Mouse (Mus musculus) limb, embryonic 15.5 days (tissue): Measurements from ENCODE around the gene Olfr718-ps1. TPM values are rescaled to one million over a fixed set of nuclear protein-coding genes. Genes with fewer than 3 reads are reported as not detected.
A peak's percentile ranks its signal among the peaks of the same experiment; 100 is the strongest.
"Not testable (repeated sequence)": the region's sequence is repeated elsewhere in the genome, so short reads cannot be mapped to it uniquely, and the experiment has no call there.

ENCODE experiments used
- ATAC-seq: fragments of 200-750 bp; cut with Nextera tagmentation; 2 replicates; pipeline ENCODE4 v1.8.0; 2017; ENCODE audit warnings: low read depth, moderate TSS enrichment; ENCODE audit not compliant: insufficient number of reproducible peaks, low FRiP score, low TSS enrichment
- H3K27ac ChIP-seq: fragments of 300-500 bp; sonication (generic); 2 replicates; pipeline ENCODE4 v1.5.1; 2015; ENCODE audit warnings: moderate library complexity, mild to moderate bottlenecking, inconsistent platforms
- H3K27me3 ChIP-seq: fragments of 300-500 bp; sonication (generic); 2 replicates; pipeline ENCODE4 v1.6.1; 2015; ENCODE audit warnings: inconsistent platforms
- H3K36me3 ChIP-seq: fragments of 300-500 bp; sonication (generic); 2 replicates; pipeline ENCODE4 v1.6.1; 2015; ENCODE audit warnings: inconsistent platforms
- H3K4me1 ChIP-seq: fragments of 300-500 bp; sonication (generic); 2 replicates; pipeline ENCODE4 v1.6.1; 2015; ENCODE audit warnings: inconsistent platforms
- H3K4me2 ChIP-seq: fragments of 300-500 bp; sonication (generic); 2 replicates; pipeline ENCODE4 v1.6.1; 2015; ENCODE audit warnings: mild to moderate bottlenecking, inconsistent platforms
- H3K4me3 ChIP-seq: fragments of 300-500 bp; sonication (generic); 2 replicates; pipeline ENCODE4 v1.5.1; 2015; ENCODE audit warnings: mild to moderate bottlenecking, inconsistent platforms
- H3K9ac ChIP-seq: fragments of 300-500 bp; sonication (generic); 2 replicates; pipeline ENCODE4 v1.6.1; 2015; ENCODE audit warnings: inconsistent platforms
- H3K9me3 ChIP-seq: fragments of 300-500 bp; sonication (generic); 2 replicates; pipeline ENCODE4 v1.6.1; 2016; ENCODE audit warnings: inconsistent platforms
- WGBS: fragments of 180-500 bp; shearing (Covaris S2); methylation state at CpG from one replicate; pipeline ENCODE4 v1.1.7; 2015; 5-methylcytosine and 5-hydroxymethylcytosine counted together
- polyA plus RNA-seq: library from polyadenylated mRNA; unstranded; fragments of >200 nt; fragmentation: Nextera tagmentation; extraction: Ambion mirVana; gene quantifications from 2 replicates; pipeline ENCODE4 v1.2.1, GENCODE M21; 2015

Olfr718-ps1 gene
- not detected in 2 replicates for polyA plus RNA-seq

DNA sequence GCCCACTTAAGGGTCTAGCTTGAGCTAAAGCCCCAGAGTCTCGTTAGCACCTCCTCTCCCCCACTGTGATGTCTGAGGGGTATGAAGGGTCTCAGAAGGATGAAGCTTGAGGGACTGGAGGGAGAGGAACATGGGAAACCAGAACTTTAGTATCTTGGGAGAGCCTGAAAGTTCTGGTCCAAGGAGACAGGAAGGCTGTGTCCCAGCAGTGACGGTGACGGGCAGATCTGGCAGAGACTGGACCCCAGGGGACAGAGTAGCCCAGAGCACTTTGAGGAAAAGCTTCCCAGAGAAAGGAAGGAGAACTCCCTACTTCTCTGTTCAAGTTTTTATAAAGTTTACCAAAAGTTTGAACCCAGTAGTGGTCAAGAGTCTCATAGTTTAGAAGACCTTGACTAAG lies at the start of gene Olfr718-ps1:
Gene Olfr718-ps1, minus strand, starts transcription at position 101 of the 400 bp plus-strand sequence.
- Histone ChIP-seq H3K27me3 (no peaks in the 10 kb centered on the region), H3K4me1 (no peaks in the 10 kb centered on the region), H3K4me3 (no peak within 1 kb of the TSS), H3K36me3 (no peaks in the 10 kb centered on the region), H3K9ac (no peak within 1 kb of the TSS), H3K27ac (no peak within 1 kb of the TSS), H3K4me2 (no peak within 1 kb of the TSS), H3K9me3 (no peaks in the 10 kb centered on the region)
- WGBS: 53% methylated on average over 3 of the region's 3 CpGs
- ATAC-seq: no peak

DNA sequence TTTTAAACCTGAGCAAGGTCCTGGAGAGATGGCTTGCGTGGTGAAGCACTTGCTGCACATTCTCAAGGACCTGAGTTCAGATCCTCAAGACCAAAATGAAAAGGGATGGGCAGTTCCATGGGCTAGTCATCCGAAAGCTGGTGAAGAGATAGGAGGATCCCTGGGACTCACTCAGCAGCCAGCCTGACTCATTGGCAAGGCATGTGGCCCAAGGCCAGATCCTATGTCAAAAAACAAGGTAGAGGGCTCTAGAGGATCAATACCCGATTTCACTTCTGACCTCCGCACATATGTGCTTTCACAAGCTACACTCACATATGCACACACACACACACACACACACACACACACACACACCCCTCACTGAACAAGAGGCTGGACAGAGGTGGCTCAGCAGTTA lies 49.1 kb upstream of the Olfr718-ps1 start:
- 84% methylated on average over 4 of the region's 4 CpGs for whole genome bisulfite sequencing
- Histone ChIP-seq H3K4me1 (no peaks in the 10 kb centered on the region), H3K27me3 (no peaks in the 10 kb centered on the region), H3K9ac (no peak overlapping the region), H3K4me2 (no peak overlapping the region), H3K9me3 (no peaks in the 10 kb centered on the region), H3K4me3 (no peak overlapping the region), H3K36me3 (no peaks in the 10 kb centered on the region), H3K27ac (no peak overlapping the region)
- no peak for ATAC-seq

- Histone ChIP-seq H3K27me3 (no peaks in the 10 kb centered on the region), H3K4me2 (no peak overlapping the region), H3K4me3 (no peak overlapping the region), H3K36me3 (no peaks in the 10 kb centered on the region), H3K9ac (no peak overlapping the region), H3K4me1 (no peaks in the 10 kb centered on the region), H3K9me3 (no peaks in the 10 kb centered on the region), H3K27ac (no peak overlapping the region)
- WGBS: 73% methylated on average over 2 of the region's 2 CpGs
- no peak for ATAC-seq
These were observed 47.8 kb upstream of the Olfr718-ps1 start for GRCm38 (mm10) chr5:143195166-143195565.

- H3K36me3 ChIP-seq, H3K4me3 ChIP-seq, H3K9me3 ChIP-seq, ATAC-seq, H3K27me3 ChIP-seq, H3K4me2 ChIP-seq, H3K27ac ChIP-seq, H3K9ac ChIP-seq, H3K4me1 ChIP-seq: not testable (repeated sequence)
- WGBS: 64% methylated on average over 8 of the region's 8 CpGs
These were observed 47.4 kb upstream of the Olfr718-ps1 start for GRCm38 (mm10) chr5:143194747-143195146.

DNA sequence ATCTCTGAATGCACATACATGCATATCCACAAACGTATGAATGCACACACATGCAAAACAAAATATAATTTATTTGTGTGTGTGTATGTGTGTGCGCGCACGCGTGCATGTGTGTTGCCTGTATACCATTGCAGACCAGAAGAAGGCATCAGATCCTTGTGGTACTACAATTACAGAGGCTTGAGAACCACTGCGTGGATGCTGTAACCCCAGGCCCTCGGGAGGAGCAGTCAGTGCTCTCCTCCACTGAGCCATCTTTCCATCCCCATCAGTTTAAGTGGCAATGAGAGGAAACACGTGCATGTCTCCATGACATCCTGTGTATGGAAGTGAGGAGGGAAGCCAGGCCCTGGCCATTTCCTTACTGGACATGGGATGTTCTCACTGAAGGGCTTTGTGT lies 45.4 kb upstream of the Olfr718-ps1 start:
- H3K4me3 ChIP-seq: no peak overlapping the region
- H3K9me3 ChIP-seq: no peaks in the 10 kb centered on the region
- WGBS: 87% methylated on average over 8 of the region's 8 CpGs
- H3K27me3 ChIP-seq: no peaks in the 10 kb centered on the region
- no peak overlapping the region for H3K4me2 ChIP-seq
- H3K27ac ChIP-seq: no peak overlapping the region
- no peaks in the 10 kb centered on the region for H3K36me3 ChIP-seq
- no peak for ATAC-seq
- H3K9ac ChIP-seq: no peak overlapping the region
- H3K4me1 ChIP-seq: no peaks in the 10 kb centered on the region

DNA sequence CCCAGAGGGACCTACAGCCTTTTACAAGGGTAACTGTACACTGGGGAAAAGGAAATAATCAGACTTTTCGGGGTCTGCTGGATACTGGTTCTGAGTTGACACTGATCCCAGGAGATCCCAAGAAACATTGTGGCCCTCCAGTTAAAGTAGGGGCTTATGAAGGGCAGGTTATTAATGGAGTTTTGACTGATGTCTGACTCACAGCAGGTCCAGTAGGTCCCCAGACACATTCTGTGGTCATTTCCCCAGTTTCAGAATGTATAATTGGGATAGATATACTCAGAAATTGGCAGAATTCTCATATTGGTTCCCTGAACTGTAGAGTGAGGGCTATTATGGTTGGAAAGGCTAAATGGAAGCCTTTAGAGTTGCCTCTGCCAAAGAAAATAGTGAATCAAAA lies 40.6 kb upstream of the Olfr718-ps1 start:
- H3K4me3 ChIP-seq, H3K4me1 ChIP-seq, H3K9ac ChIP-seq, H3K27ac ChIP-seq, H3K4me2 ChIP-seq, H3K36me3 ChIP-seq, ATAC-seq, H3K27me3 ChIP-seq, H3K9me3 ChIP-seq: not testable (repeated sequence)
- WGBS: 86% methylated on average over 1 of the region's 1 CpGs

- Histone ChIP-seq H3K9me3 (no peaks in the 10 kb centered on the region), H3K27me3 (no peaks in the 10 kb centered on the region), H3K4me2 (peak within 1 kb of the TSS; percentile 79), H3K27ac (peak within 1 kb of the TSS; percentile 91), H3K4me3 (peak within 1 kb of the TSS; percentile 71), H3K9ac (peak within 1 kb of the TSS; percentile 76), H3K36me3 (peaks cover 31% of the 10 kb centered on the region), H3K4me1 (peaks cover 11% of the 10 kb centered on the region)
- WGBS: under 1% methylated on average over 58 of the region's 58 CpGs
- ATAC-seq: peak; percentile 93
These were observed 33.1 kb upstream of the Olfr718-ps1 start, which contains the start of the genes Rbak and Spdye4b for GRCm38 (mm10) chr5:143180255-143181076. Gene Rbak (minus strand): TSS chr5:143180775. Gene Spdye4b (plus strand): TSS chr5:143181017.

- WGBS: 33% methylated on average over 6 of the region's 6 CpGs
- no peak for ATAC-seq
- Histone ChIP-seq H3K36me3 (peaks cover 43% of the 10 kb centered on the region), H3K9me3 (no peaks in the 10 kb centered on the region), H3K4me2 (peak overlapping the region; percentile 79; the same call in 1 of the 2 replicates), H3K4me3 (peak overlapping the region; percentile 71), H3K4me1 (peaks cover 11% of the 10 kb centered on the region), H3K9ac (no peak overlapping the region; the same call in 1 of the 2 replicates), H3K27me3 (no peaks in the 10 kb centered on the region), H3K27ac (no peak overlapping the region)
These were observed 31.8 kb upstream of the Olfr718-ps1 start for GRCm38 (mm10) chr5:143179179-143179578.

DNA sequence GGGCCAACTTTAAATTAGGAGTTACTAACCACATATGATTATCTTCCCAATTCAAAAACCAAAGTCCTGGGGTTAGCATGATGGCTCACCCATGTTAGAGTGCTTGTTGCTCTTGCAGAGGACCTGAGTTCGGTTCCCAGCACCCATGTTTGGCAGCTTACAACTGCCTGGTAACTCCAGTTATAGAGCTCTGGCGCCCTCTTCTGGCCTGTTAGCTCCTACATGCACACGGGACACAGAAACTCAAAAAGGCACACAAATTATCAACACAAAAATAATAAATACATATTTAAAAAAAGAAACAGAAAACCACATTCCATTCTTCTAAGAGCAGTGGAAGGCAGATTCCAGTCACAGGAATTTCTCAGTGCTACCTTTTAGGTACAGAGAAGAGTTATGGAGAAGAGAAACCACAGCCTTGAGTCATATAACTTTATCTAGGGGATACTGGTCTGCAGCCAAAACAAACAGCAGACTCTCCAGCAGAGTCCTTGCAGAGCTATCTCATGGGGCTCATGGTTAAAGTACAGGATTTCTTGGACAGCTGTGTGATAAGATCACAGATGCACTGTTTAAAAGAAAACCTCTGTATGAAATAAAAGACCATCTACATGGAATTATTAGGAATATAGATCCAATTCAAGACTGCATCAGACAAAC lies 30.3 kb upstream of the Olfr718-ps1 start:
- Histone ChIP-seq H3K4me2 (no peak overlapping the region), H3K27me3 (no peaks in the 10 kb centered on the region), H3K4me3 (no peak overlapping the region), H3K27ac (no peak overlapping the region), H3K4me1 (peaks cover 11% of the 10 kb centered on the region), H3K9ac (no peak overlapping the region), H3K9me3 (no peaks in the 10 kb centered on the region), H3K36me3 (peaks cover 59% of the 10 kb centered on the region)
- 87% methylated on average over 3 of the region's 3 CpGs for WGBS
- ATAC-seq: no peak

DNA sequence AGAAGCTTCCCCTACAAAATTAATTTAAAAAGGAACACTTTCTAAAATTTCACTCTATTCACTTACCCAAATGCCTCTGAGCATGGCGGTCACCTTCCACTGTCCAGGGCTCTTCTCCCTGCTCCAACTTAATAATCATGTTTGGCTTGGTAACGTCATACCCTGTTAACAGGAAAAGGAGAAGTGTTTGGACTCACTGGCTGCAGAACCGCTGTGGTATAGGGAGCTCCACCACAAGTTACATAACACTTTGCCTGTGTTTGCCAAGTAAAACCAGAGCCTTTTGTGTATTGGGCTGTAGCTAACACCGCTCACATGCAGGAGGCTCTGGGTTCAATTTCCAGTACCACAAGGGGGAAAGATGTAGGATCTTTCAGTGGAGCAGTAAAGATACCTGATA lies 28.6 kb upstream of the Olfr718-ps1 start:
- Histone ChIP-seq H3K27me3 (no peaks in the 10 kb centered on the region), H3K9ac (no peak overlapping the region), H3K4me3 (no peak overlapping the region), H3K9me3 (no peaks in the 10 kb centered on the region), H3K4me2 (no peak overlapping the region), H3K27ac (no peak overlapping the region), H3K4me1 (peaks cover 11% of the 10 kb centered on the region), H3K36me3 (peaks cover 76% of the 10 kb centered on the region)
- ATAC-seq: no peak
- WGBS: 88% methylated on average over 4 of the region's 4 CpGs

DNA sequence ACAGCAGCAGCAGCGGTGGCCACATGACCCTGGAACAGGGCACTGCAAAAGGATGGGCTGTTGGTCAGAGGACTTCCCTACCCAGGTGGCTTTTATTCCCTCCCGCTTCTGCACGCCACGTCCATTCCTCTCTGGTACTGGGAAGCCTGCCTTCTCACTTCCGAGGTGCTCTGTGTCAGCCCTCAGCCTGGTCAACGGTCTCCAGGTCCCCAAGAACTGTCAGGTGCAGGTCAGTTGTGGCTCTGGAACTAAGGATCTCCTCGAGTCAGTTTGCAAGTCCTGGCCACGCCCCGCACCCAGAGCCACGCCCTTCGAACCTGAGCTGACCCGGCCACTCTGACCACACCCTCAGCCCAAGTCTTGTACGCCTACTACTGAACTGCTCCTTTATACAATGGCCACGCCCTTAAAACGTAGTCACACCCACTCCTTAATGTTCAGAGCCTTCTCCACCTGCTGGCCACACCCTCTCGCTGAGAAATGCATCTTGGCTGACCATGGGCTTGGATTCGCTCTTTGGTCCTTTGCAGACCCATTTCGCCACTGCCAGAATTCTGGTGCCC lies 18.2 kb upstream of the Olfr718-ps1 start:
- H3K27me3 ChIP-seq: peaks cover 13% of the 10 kb centered on the region; the same call in 1 of the 2 replicates
- no peak overlapping the region for H3K4me2 ChIP-seq
- H3K9ac ChIP-seq: no peak overlapping the region
- no peaks in the 10 kb centered on the region for H3K36me3 ChIP-seq
- WGBS: 9% methylated on average over 18 of the region's 18 CpGs
- H3K27ac ChIP-seq: no peak overlapping the region
- ATAC-seq: no peak
- no peaks in the 10 kb centered on the region for H3K9me3 ChIP-seq
- H3K4me1 ChIP-seq: 0 out of 2 replicates have a peak, but pooled peaks cover 3% of the 10 kb centered on the region
- no peak overlapping the region for H3K4me3 ChIP-seq

- Histone ChIP-seq H3K27me3 (peaks cover 49% of the 10 kb centered on the region), H3K9ac (no peak overlapping the region), H3K27ac (no peak overlapping the region), H3K36me3 (no peaks in the 10 kb centered on the region), H3K4me1 (0 out of 2 replicates have a peak, but pooled peaks cover 4% of the 10 kb centered on the region), H3K4me3 (no peak overlapping the region), H3K4me2 (no peak overlapping the region), H3K9me3 (no peaks in the 10 kb centered on the region; the same call in 1 of the 2 replicates)
- ATAC-seq: no peak
- WGBS: 88% methylated on average over 3 of the region's 3 CpGs
These were observed 8.2 kb upstream of the Olfr718-ps1 start for GRCm38 (mm10) chr5:143155534-143155933.
